9 mouse cellular contexts compared by ENCODE assay signal in genomic region chr10:60284248-60284647, GRCm38 (mm10). TPM values are rescaled to one million over a fixed set of nuclear protein-coding genes. Genes with fewer than 3 reads are reported as not detected.
A peak's percentile ranks its signal among the peaks of the same experiment; 100 is the strongest.
DNase-seq lines count a peak whose midpoint lies in the region; ATAC-seq and TF ChIP-seq lines count a peak whose summit lies in the region.
"Had no signal": no experiment of that assay in that cellular context is flagged by ENCODE, and none has a peak within 500 bp of the region (broad histone marks: within the 10 kb centered on the region; RNA-seq: fewer than 3 reads in every experiment).

No protein-coding gene starts in this region.

- no peak for TF ChIP-seq CTCF in bone marrow, adult 2 months (IDR thresholded peaks at IDR 0.05; ENCODE audit: control insufficient read depth, insufficient read depth, low read length)

- peak overlapping the region; percentile 83 for H3K27ac ChIP-seq in bone marrow, adult 2 months (ENCODE audit: control insufficient read depth, insufficient read depth, low read depth, low read length, poor library complexity)
- peak overlapping the region; percentile 88 for H3K27ac ChIP-seq in hindbrain, embryonic 14.5 days
- no peak overlapping the region for H3K27ac ChIP-seq in kidney, embryonic 14.5 days (ENCODE audit: low read depth, low read length)

- no peak for TF ChIP-seq POLR2A in bone marrow, adult 2 months (IDR thresholded peaks at IDR 0.05; ENCODE audit: borderline replicate concordance, control insufficient read depth, low read depth, low read length)

- peak overlapping the region; percentile 55 for H3K4me3 ChIP-seq in bone marrow, adult 2 months (replicated peaks; ENCODE audit: control insufficient read depth, low read depth, low read length)
- no peak overlapping the region; the same call in 1 of the 2 replicates for H3K4me3 ChIP-seq in hindbrain, embryonic 14.5 days (replicated peaks; ENCODE audit: low read length)
- H3K4me3 ChIP-seq in kidney, embryonic 14.5 days (ENCODE audit: low read length): no peak overlapping the region

- peaks cover 26% of the 10 kb centered on the region for H3K4me1 ChIP-seq in bone marrow, adult 2 months (ENCODE audit: control insufficient read depth, insufficient read depth, low read length)
- H3K4me1 ChIP-seq in hindbrain, embryonic 14.5 days (replicated peaks; ENCODE audit: control insufficient read depth, insufficient read depth, low read length): peaks cover 74% of the 10 kb centered on the region
- peaks cover 21% of the 10 kb centered on the region for H3K4me1 ChIP-seq in kidney, embryonic 14.5 days (ENCODE audit: control insufficient read depth, insufficient read depth, low read length)

- DNase-seq in B cell, adult 2 months: peak; percentile 72 to 78
- no peak for DNase-seq in hindbrain, embryonic 14.5 days (ENCODE audit: low spot score)
- no peak for DNase-seq in kidney, adult 9 months
- no peak for DNase-seq in urinary bladder, adult 18-20 months (ENCODE audit: low spot score in 2 of 2)
- no peak for DNase-seq in ovary, postnatal 36 days (ENCODE audit: low spot score)

- no peak for ATAC-seq in hindbrain, embryonic 14.5 days (ENCODE audit: low FRiP score)
- peak; percentile 30; the same call in 1 of the 2 replicates for ATAC-seq in megakaryocyte-erythroid progenitor cell, adult 5-6 weeks (replicated peaks; ENCODE audit: low FRiP score, low TSS enrichment, poor library complexity, severe bottlenecking)
- no peak for ATAC-seq in kidney, embryonic 14.5 days (ENCODE audit: low FRiP score, low TSS enrichment)
- ATAC-seq: inflammation-experienced regulatory T-cells, adult 6 months had no signal

- H3K27me3 ChIP-seq in hindbrain, embryonic 14.5 days (ENCODE audit: control insufficient read depth, insufficient read depth, low read length): no peaks in the 10 kb centered on the region
- H3K27me3 ChIP-seq in kidney, embryonic 14.5 days (ENCODE audit: control insufficient read depth, insufficient read depth, low read length): no peaks in the 10 kb centered on the region

- WGBS in bone marrow, adult 2 months: 7% methylated on average over 6 of the region's 6 CpGs
- 57% methylated on average over 6 of the region's 6 CpGs for WGBS in hindbrain, embryonic 14.5 days
- 78% methylated on average over 6 of the region's 6 CpGs for WGBS in kidney, embryonic 14.5 days

- H3K4me2 ChIP-seq in hindbrain, embryonic 14.5 days (replicated peaks): peak overlapping the region; percentile 51
- no peak overlapping the region for H3K4me2 ChIP-seq in kidney, embryonic 14.5 days (replicated peaks; ENCODE audit: low read depth, low read length)

- peak overlapping the region; percentile 44 for H3K9ac ChIP-seq in hindbrain, embryonic 14.5 days
- H3K9ac ChIP-seq in kidney, embryonic 14.5 days (ENCODE audit: low read depth, low read length): no peak overlapping the region; the same call in 1 of the 2 replicates

- H3K36me3 ChIP-seq in hindbrain, embryonic 14.5 days (replicated peaks; ENCODE audit: control insufficient read depth, insufficient read depth): no peaks in the 10 kb centered on the region
- 0 out of 2 replicates have a peak, but pooled peaks cover 3% of the 10 kb centered on the region for H3K36me3 ChIP-seq in kidney, embryonic 14.5 days (ENCODE audit: control insufficient read depth, insufficient read depth, low read length)

- no peaks in the 10 kb centered on the region for H3K9me3 ChIP-seq in hindbrain, embryonic 14.5 days (ENCODE audit: control insufficient read depth, low read length)
- H3K9me3 ChIP-seq in kidney, embryonic 14.5 days (ENCODE audit: control insufficient read depth, low read length): no peaks in the 10 kb centered on the region

RNA-seq across cellular contexts. Expression of gene Psap, which starts 6.8 kb away (rescaled TPM):
- polyA plus RNA-seq in bone marrow, adult 2 months (2011; ENCODE audit: insufficient read depth, insufficient read length, low replicate concordance, missing spikeins): 271 and 453 TPM in 2 replicates
- polyA plus RNA-seq in hindbrain, embryonic 14.5 days (2014; fragmentation: Nextera tagmentation; extraction: Ambion mirVana): 147 and 180 TPM in 2 replicates
- total RNA-seq in megakaryocyte-erythroid progenitor cell, adult 5-6 weeks (2014; fragmentation: Nextera tagmentation): 82.8 and 89.3 TPM in 2 replicates
- 84.3 and 86.1 TPM in 2 replicates for total RNA-seq in megakaryocyte-erythroid progenitor cell, adult 5-6 weeks (2017)
- polyA plus RNA-seq in kidney, embryonic 14.5 days (2014; fragmentation: Nextera tagmentation; extraction: Ambion mirVana): 69.5 and 122 TPM in 2 replicates

Comparison
In these comparisons a context has a peak if more than half of its experiments do, and no peak if none do; other contexts are left out.
1. DNase-seq: peak in B cell, adult 2 months (2 of 2); none in hindbrain, embryonic 14.5 days (single experiment), kidney, adult 9 months (single experiment), urinary bladder, adult 18-20 months (0 of 2) and ovary, postnatal 36 days (single experiment).